Mouse (Mus musculus): Measurements from ENCODE around the gene Pold4. TPM values are rescaled to one million over a fixed set of nuclear protein-coding genes. Genes with fewer than 3 reads are reported as not detected.

Gene Pold4
- polyA plus RNA-seq (2015; fragmentation: Nextera tagmentation; extraction: Ambion mirVana): 17.1 and 24.1 TPM in 2 replicates

DNA sequence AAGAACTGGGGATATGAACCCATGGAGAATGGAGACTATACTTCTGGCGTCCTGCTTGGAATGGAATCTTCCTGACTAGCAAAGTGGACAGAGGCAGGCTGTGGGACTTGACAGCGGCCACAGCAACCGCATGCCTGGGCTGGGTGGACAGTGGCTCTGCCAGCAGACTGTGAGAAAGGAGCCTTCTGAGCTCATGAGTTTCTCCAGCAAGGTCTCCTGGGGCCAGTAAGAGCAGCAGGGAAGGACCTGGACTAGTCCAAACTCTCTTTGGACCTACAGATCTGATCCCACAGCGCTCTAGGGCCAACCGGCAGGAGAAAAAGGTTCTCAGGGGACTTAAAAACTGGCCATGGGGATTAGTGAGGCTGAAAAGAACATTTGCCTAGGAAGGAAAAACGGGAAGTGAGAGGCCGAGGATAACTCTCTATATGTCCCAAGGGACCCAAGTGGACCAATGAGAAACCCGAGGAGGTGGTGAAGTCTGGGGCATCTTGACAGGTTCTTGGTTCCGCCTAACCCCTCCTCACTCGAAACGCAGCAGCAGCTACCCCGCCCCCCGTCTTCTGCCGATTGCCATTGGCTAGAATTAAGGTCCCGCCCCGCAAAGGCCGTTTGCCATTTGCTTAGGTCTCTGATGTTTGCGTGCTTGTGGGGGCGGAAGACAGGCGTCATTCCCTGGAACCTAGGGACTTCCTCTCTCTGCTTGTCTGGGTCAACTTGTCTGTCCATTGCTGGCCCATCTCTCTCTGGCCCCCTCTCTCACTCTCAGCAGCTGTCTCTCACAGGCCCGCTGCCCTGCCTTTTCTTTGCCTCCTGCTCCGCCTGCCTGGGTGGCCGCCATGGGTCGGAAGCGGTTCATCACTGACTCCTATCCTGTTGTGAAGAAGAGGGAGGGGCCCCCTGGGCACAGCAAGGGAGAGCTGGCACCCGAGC, at the start of gene Pold4:
Gene Pold4, plus strand, starts transcription at position 647 of the 933 bp plus-strand sequence.
- H3K27me3 ChIP-seq: 0 out of 2 replicates have a peak, but pooled peaks cover 6% of the 10 kb centered on the region
- WGBS: 8% methylated on average over 26 of the region's 26 CpGs
- H3K9ac ChIP-seq: peak within 1 kb of the TSS; percentile 67
- no peaks in the 10 kb centered on the region for H3K9me3 ChIP-seq (replicated peaks)
- H3K36me3 ChIP-seq: no peaks in the 10 kb centered on the region
- peaks cover 16% of the 10 kb centered on the region for H3K4me1 ChIP-seq (replicated peaks)
- H3K4me2 ChIP-seq: peak within 1 kb of the TSS; percentile 85
- peak within 1 kb of the TSS; percentile 87 for H3K27ac ChIP-seq
- ATAC-seq (replicated peaks; ENCODE audit: insufficient number of reproducible peaks, insufficient read depth, low FRiP score, low read depth): peak; percentile 91
- H3K4me3 ChIP-seq: peak within 1 kb of the TSS; percentile 61

DNA sequence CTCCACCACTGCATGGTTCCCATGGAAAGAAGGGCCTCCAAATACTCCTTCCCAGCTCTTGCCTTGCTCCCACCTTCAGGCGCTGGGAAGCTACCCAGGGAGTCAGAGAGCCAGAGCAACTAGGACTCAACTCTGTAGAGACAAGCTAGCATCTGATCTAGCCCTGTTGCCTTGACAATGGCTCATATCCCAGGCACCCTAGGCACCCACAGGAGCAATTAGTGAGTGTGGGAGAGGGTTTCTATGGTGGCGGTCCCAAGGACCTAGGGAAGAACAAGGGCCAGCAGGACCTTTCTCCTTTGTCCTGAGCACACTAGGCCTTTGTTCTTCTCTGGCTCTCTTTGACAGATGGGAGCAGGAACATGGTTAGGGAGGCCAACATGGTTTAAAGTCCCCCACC, 48.0 kb upstream of the Pold4 start:
- no peak for ATAC-seq (replicated peaks; ENCODE audit: insufficient number of reproducible peaks, insufficient read depth, low FRiP score, low read depth)

DNA sequence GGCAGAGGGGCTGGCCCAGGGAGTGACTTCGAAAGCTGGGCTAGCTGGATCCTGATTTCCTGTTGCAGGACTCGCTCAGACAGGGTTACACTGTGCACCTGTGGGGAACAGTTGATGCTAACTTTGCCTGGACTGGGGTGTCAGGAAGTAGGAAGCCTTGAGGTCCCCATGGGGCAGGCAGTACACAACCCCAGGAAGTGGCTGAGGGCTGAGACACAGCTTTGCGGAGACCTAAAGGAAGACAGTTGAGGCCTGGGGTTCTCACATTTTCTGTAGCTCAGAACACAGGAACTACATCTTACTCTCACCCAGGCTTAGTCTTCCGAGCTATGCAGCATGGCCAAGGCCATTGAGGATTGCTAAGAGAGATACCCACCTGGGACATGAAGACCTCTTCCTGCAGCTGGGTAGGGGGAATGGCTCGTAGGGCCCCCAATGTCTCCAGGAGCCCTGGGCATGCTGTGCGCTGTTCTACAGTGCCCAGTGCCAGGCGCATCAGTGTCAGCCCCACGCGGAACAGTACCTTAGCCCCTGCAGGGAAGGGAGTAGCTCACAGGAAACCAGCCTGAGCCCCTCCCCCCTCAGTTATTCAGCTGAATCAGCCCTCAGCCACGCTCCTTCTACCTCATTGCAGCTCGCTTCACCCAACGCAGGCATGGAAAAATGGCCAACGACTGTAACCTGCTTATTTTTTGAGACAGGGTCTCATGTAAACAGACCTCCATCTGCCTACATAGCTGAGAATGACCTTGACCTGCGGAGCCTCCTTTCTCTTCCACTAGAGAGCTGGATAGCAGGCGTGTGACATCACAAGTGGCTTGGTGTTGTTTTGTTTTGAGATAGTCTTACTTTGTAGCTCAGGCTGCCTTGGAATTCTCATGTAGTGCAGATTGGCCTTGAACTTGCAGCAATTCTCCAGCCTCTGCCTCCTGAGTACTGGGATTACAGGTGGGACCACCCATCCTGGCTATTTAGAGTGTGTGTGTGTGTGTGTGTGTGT, 46.4 kb upstream of the Pold4 start:
- Histone ChIP-seq H3K4me3 (no peak overlapping the region), H3K9me3 (replicated peaks) (no peaks in the 10 kb centered on the region), H3K4me1 (replicated peaks) (peaks cover 34% of the 10 kb centered on the region), H3K4me2 (0 out of 2 replicates have a peak overlapping the region, but pooled peaks have one; percentile 8), H3K27ac (peak overlapping the region; percentile 50), H3K27me3 (no peaks in the 10 kb centered on the region), H3K36me3 (no peaks in the 10 kb centered on the region), H3K9ac (no peak overlapping the region)
- 51% methylated on average over 15 of the region's 15 CpGs for WGBS
- no peak; the same call in 1 of the 2 replicates for ATAC-seq (replicated peaks; ENCODE audit: insufficient number of reproducible peaks, insufficient read depth, low FRiP score, low read depth)

More for the DNA sequence above, 48.0 kb upstream of the Pold4 start:
- Histone ChIP-seq H3K36me3 (no peaks in the 10 kb centered on the region), H3K4me2 (no peak overlapping the region), H3K4me1 (replicated peaks) (peaks cover 34% of the 10 kb centered on the region), H3K9me3 (replicated peaks) (no peaks in the 10 kb centered on the region), H3K4me3 (no peak overlapping the region), H3K27me3 (no peaks in the 10 kb centered on the region), H3K9ac (no peak overlapping the region), H3K27ac (no peak overlapping the region)
- 72% methylated on average over 2 of the region's 2 CpGs for WGBS

DNA sequence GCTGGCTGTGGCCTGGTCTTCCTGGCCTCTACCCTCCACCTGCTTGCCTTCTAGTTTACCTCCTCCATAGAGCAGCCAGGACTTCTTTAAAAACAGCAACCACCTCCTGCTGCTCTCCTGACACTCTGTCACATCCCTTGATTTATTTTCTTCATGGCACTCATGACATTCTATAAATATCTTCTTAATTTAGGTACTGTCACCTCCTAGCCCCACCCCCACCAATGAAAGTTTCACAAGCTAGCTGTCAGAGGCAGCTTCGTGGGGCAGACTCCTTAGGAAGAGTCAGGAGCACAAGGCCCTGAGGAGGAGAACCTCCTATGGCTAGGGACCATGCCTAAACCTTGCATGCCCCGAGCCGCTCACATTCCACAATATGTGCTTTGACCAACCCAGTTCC, 44.4 kb upstream of the Pold4 start:
- peak overlapping the region; percentile 32; the same call in 1 of the 2 replicates for H3K27ac ChIP-seq
- peak overlapping the region; percentile 6; the same call in 1 of the 2 replicates for H3K4me2 ChIP-seq
- 58% methylated on average over 3 of the region's 3 CpGs for WGBS

GRCm38 (mm10) chr19:4189051-4189620, 42.6 kb upstream of the Pold4 start:
- Histone ChIP-seq H3K9ac (no peak overlapping the region), H3K4me1 (replicated peaks) (peaks cover 58% of the 10 kb centered on the region), H3K4me3 (no peak overlapping the region), H3K36me3 (peaks cover 10% of the 10 kb centered on the region), H3K9me3 (replicated peaks) (no peaks in the 10 kb centered on the region), H3K27ac (no peak overlapping the region), H3K4me2 (peak overlapping the region; percentile 3; the same call in 1 of the 2 replicates), H3K27me3 (no peaks in the 10 kb centered on the region)
- no peak for ATAC-seq (replicated peaks; ENCODE audit: insufficient number of reproducible peaks, insufficient read depth, low FRiP score, low read depth)
- 85% methylated on average over 12 of the region's 12 CpGs for WGBS

More for the DNA sequence above, 44.4 kb upstream of the Pold4 start:
- H3K27me3 ChIP-seq: no peaks in the 10 kb centered on the region
- no peaks in the 10 kb centered on the region for H3K9me3 ChIP-seq (replicated peaks)
- H3K36me3 ChIP-seq: no peaks in the 10 kb centered on the region
- no peak overlapping the region for H3K4me3 ChIP-seq
- no peak overlapping the region for H3K9ac ChIP-seq
- peaks cover 44% of the 10 kb centered on the region for H3K4me1 ChIP-seq (replicated peaks)
- ATAC-seq (replicated peaks; ENCODE audit: insufficient number of reproducible peaks, insufficient read depth, low FRiP score, low read depth): no peak

DNA sequence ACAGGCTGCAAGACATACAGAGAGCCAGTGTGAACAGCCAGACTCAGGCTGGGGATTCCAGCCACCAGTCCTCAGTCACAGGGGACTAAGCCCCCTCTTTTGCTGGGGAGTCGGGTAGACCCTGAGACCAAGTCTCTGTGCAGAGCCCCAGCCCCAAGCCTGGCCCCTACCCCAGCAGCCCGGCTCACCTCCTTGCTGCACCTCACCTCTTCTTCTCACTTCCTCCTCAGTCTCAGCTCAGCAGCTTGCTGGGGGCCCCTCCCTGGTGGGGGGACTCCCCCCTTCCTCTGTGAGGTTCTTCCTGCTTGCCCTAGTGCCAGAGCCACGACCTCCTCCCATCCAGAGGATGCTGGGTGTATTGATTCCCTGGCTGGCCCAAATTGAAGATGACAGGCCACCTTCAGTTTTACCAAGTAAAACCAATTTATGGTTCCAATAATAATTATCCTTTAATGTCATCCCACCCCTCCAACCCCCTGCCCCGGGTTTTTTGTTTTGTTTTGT, 40.8 kb upstream of the Pold4 start, which contains the start of gene Tbc1d10c:
Gene Tbc1d10c, minus strand, starts transcription at position 454 of the 504 bp plus-strand sequence.
- Histone ChIP-seq H3K9ac (peak within 1 kb of the TSS; percentile 98), H3K4me3 (peak within 1 kb of the TSS; percentile 84), H3K36me3 (peaks cover 28% of the 10 kb centered on the region), H3K4me2 (peak within 1 kb of the TSS; percentile 87), H3K27me3 (no peaks in the 10 kb centered on the region), H3K4me1 (replicated peaks) (peaks cover 56% of the 10 kb centered on the region), H3K27ac (peak within 1 kb of the TSS; percentile 89), H3K9me3 (replicated peaks) (no peaks in the 10 kb centered on the region)
- WGBS: 63% methylated on average over 4 of the region's 4 CpGs
- no peak for ATAC-seq (replicated peaks; ENCODE audit: insufficient number of reproducible peaks, insufficient read depth, low FRiP score, low read depth)

DNA sequence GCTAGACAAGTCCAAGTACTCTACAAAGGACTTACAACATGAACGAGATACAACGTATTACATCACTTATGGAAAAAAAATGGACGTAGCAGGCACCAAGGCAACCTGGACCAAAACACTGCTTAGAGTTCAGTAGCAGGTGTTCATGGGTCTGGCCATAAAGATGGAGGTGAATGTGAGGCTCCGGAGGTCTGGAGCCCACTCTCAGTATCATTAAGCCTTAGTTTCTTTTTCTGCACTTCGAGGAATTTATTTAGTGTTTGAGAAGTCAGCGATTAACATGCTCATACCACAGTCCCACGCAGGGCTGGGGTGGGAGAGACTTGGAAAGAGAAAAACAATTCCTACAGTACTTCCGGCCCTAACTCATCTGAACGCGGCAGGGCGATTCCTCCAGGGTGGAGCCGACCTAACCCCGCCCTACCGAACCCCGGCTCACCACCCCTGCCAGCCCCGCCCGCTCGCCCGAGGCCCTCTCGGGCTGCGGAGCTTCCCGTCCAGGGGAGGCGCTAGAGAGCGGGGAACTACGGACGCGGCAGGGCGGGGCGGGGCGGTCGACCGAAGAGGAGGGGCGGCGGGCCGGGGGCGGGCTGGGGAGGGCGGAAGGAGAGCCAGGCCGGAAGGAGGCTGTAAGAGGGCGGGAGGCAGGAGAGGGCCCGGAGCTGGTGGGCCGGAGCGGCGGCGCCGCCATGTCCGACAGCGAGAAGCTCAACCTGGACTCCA, 40.0 kb upstream of the Pold4 start, which contains the start of gene Ppp1ca:
Gene Ppp1ca, plus strand, starts transcription at position 538 of the 723 bp plus-strand sequence.
- Histone ChIP-seq H3K4me3 (peak within 1 kb of the TSS; percentile 84), H3K9ac (peak within 1 kb of the TSS; percentile 98), H3K27ac (peak within 1 kb of the TSS; percentile 89), H3K36me3 (peaks cover 35% of the 10 kb centered on the region), H3K4me1 (replicated peaks) (peaks cover 56% of the 10 kb centered on the region), H3K4me2 (peak within 1 kb of the TSS; percentile 87), H3K27me3 (no peaks in the 10 kb centered on the region), H3K9me3 (replicated peaks) (no peaks in the 10 kb centered on the region)
- ATAC-seq (replicated peaks; ENCODE audit: insufficient number of reproducible peaks, insufficient read depth, low FRiP score, low read depth): peak; percentile 93
- whole genome bisulfite sequencing: 5% methylated on average over 37 of the region's 47 CpGs

DNA sequence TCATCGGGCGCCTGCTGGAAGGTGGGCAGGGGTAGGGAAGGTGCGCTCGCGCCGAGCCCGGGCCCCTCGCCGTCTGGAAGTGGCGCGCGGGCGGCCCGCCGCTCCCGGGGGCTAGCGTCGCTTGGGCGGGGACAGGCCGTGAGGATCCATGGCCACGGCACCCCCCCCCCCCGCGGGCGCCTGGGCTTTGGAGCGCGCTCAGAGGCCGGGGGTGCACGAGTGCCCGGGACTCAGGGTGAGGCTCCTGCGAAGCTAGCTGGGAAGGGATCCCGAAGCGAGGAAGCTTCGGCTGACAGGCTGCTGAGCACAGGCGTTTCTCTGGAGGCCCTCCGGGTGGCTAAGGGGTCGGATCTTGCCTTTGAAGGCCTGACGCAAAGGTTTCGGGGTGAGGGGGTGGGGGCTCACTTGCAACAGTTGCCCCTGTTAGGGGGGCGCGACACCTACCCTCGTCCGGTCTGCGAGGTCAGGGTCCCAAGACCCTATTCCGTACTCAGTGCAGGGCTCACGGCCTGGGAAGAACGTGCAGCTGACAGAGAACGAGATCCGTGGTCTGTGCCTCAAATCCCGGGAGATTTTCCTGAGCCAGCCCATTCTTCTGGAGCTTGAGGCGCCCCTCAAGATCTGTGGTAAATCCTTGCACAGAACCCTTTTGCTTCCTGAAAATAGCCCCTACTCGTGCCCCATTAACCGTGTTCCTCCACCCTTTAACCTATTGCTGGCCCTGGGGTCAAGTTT, 39.3 kb upstream of the Pold4 start:
- Histone ChIP-seq H3K27me3 (no peaks in the 10 kb centered on the region), H3K27ac (peak overlapping the region; percentile 89), H3K4me1 (replicated peaks) (peaks cover 54% of the 10 kb centered on the region), H3K4me3 (peak overlapping the region; percentile 84), H3K4me2 (peak overlapping the region; percentile 87), H3K9me3 (replicated peaks) (no peaks in the 10 kb centered on the region), H3K9ac (peak overlapping the region; percentile 98), H3K36me3 (peaks cover 40% of the 10 kb centered on the region)
- under 1% methylated on average over 52 of the region's 52 CpGs for WGBS
- ATAC-seq (replicated peaks; ENCODE audit: insufficient number of reproducible peaks, insufficient read depth, low FRiP score, low read depth): peak; percentile 57

DNA sequence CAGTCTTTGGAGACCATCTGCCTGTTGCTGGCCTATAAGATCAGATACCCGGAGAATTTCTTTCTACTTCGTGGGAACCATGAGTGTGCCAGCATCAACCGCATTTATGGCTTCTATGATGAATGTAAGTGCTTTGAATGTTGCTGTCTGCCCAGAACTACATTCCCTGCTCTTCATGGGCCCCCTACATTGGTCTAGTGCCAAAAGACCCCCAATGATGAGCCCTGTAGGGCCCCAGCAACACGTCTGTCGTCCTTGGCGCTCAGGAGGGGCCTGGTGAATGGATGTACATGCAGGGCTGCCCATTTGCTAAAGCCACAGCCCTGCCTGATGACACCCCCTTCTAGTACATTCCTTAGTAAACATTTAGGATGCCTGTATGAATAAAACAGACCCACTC, 38.6 kb upstream of the Pold4 start:
- Histone ChIP-seq H3K9ac (peak overlapping the region; percentile 98), H3K4me3 (peak overlapping the region; percentile 84), H3K27ac (peak overlapping the region; percentile 89), H3K4me1 (replicated peaks) (peaks cover 48% of the 10 kb centered on the region), H3K36me3 (peaks cover 46% of the 10 kb centered on the region), H3K9me3 (replicated peaks) (no peaks in the 10 kb centered on the region), H3K27me3 (no peaks in the 10 kb centered on the region), H3K4me2 (peak overlapping the region; percentile 87)
- ATAC-seq (replicated peaks; ENCODE audit: insufficient number of reproducible peaks, insufficient read depth, low FRiP score, low read depth): no peak
- WGBS: 51% methylated on average over 6 of the region's 6 CpGs

Measured in heart, embryonic 15.5 days (tissue).